Mouse (Mus musculus) intestine, embryonic 14.5 days (tissue): ENCODE measurements around the gene Garem2. TPM values are rescaled to one million over a fixed set of nuclear protein-coding genes. Genes with fewer than 3 reads are reported as not detected.

Source experiments
- ATAC-seq: fragments of 200-750 bp; cut with Nextera tagmentation; replicated peaks from 2 replicates; pipeline ENCODE4 v1.8.0; 2017; ENCODE audit warnings: low read depth, moderate number of reproducible peaks, moderate TSS enrichment, moderate library complexity; ENCODE audit not compliant: low FRiP score, low TSS enrichment
- DNase-seq: peaks from one replicate; pipeline ENCODE4 v3.0.0-alpha.2; 2018; ENCODE audit warnings: low spot score
- H3K27ac ChIP-seq: fragments of 300-500 bp; sonication (generic); 2 replicates; pipeline ENCODE4 v1.5.1; 2014; ENCODE audit warnings: low read depth, mild to moderate bottlenecking, control low read depth
- H3K27me3 ChIP-seq: fragments of 300-500 bp; sonication (generic); replicated peaks from 2 replicates; pipeline ENCODE4 v1.6.1; 2014; ENCODE audit warnings: low read length, control low read depth; ENCODE audit not compliant: control insufficient read depth, insufficient read depth
- H3K36me3 ChIP-seq: fragments of 300-500 bp; sonication (generic); 2 replicates; pipeline ENCODE4 v1.6.1; 2014; ENCODE audit warnings: low read length, control low read depth; ENCODE audit not compliant: control insufficient read depth, insufficient read depth
- H3K4me1 ChIP-seq: fragments of 300-500 bp; sonication (generic); replicated peaks from 2 replicates; pipeline ENCODE4 v1.6.1; 2014; ENCODE audit warnings: low read length, control low read depth, mixed read lengths; ENCODE audit not compliant: control insufficient read depth, insufficient read depth
- H3K4me2 ChIP-seq: fragments of 300-500 bp; sonication (generic); 2 replicates; pipeline ENCODE4 v1.6.1; 2014; ENCODE audit warnings: low read length
- H3K4me3 ChIP-seq: fragments of 300-500 bp; sonication (generic); 2 replicates; pipeline ENCODE4 v1.5.1; 2014; ENCODE audit warnings: low read depth, low read length, control low read depth, mixed read lengths
- H3K9ac ChIP-seq: fragments of 300-500 bp; sonication (generic); 2 replicates; pipeline ENCODE4 v1.6.1; 2014; ENCODE audit warnings: mild to moderate bottlenecking, low read length
- H3K9me3 ChIP-seq: fragments of 300-500 bp; sonication (generic); 2 replicates; pipeline ENCODE4 v1.6.1; 2016; ENCODE audit warnings: low read length, control low read depth; ENCODE audit not compliant: control insufficient read depth
- WGBS: fragments of 180-500 bp; shearing (Covaris S2); extraction: QIAGEN DNeasy Blood & Tissue Kit; methylation state at CpG from one replicate; pipeline ENCODE4 v1.1.7; 2014; 5-methylcytosine and 5-hydroxymethylcytosine counted together
- polyA plus RNA-seq: library from polyadenylated mRNA; unstranded; fragments of >200 nt; fragmentation: Nextera tagmentation; extraction: Ambion mirVana; gene quantifications from 2 replicates; pipeline ENCODE4 v1.2.1, GENCODE M21; 2014

The Garem2 gene
- polyA plus RNA-seq, 1 experiment from 2014 or later, result 0.60 TPM

GRCm38 (mm10) chr5:30115718-30116117 is 10.8 kb downstream of the Garem2 start:
- WGBS, result 23% methylated on average over 10 of the region's 10 CpGs
- Histone ChIP-seq H3K4me3 (no peak overlapping the region), H3K9ac (no peak overlapping the region), H3K36me3 (peaks cover 30% of the 10 kb centered on the region), H3K4me1 (peaks cover 16% of the 10 kb centered on the region), H3K4me2 (no peak overlapping the region), H3K27ac (no peak overlapping the region), H3K9me3 (no peaks in the 10 kb centered on the region), H3K27me3 (peaks cover 32% of the 10 kb centered on the region)
- DNase-seq (no peak), ATAC-seq (no peak)

GRCm38 (mm10) chr5:30118018-30118417 is 13.1 kb downstream of the Garem2 start:
- Histone ChIP-seq H3K36me3 (peaks cover 53% of the 10 kb centered on the region), H3K9ac (no peak overlapping the region), H3K4me2 (no peak overlapping the region), H3K4me1 (peaks cover 6% of the 10 kb centered on the region; the same call in 1 of the 2 replicates), H3K9me3 (no peaks in the 10 kb centered on the region), H3K27me3 (peaks cover 24% of the 10 kb centered on the region), H3K4me3 (no peak overlapping the region), H3K27ac (no peak overlapping the region)
- ATAC-seq (no peak), DNase-seq (no peak)
- WGBS, result 83% methylated on average over 1 of the region's 1 CpGs

- 84% methylated on average over 6 of the region's 6 CpGs for WGBS
- Histone ChIP-seq H3K36me3 (peaks cover 63% of the 10 kb centered on the region), H3K4me1 (peaks cover 4% of the 10 kb centered on the region; the same call in 1 of the 2 replicates), H3K4me2 (no peak overlapping the region), H3K27me3 (peaks cover 14% of the 10 kb centered on the region), H3K27ac (no peak overlapping the region), H3K9ac (no peak overlapping the region), H3K4me3 (no peak overlapping the region), H3K9me3 (no peaks in the 10 kb centered on the region)
- ATAC-seq (no peak), DNase-seq (no peak)
Observed at GRCm38 (mm10) chr5:30119163-30119562, 14.2 kb downstream of the Garem2 start.

- no peaks in the 10 kb centered on the region for H3K4me1 ChIP-seq
- ATAC-seq (no peak), DNase-seq (no peak)
- H3K9me3 ChIP-seq, result no peaks in the 10 kb centered on the region
- H3K9ac ChIP-seq, result no peak overlapping the region
- peaks cover 73% of the 10 kb centered on the region for H3K36me3 ChIP-seq
- 83% methylated on average over 7 of the region's 7 CpGs for WGBS
- H3K4me3 ChIP-seq, result no peak overlapping the region
- peaks cover 8% of the 10 kb centered on the region for H3K27me3 ChIP-seq
- H3K4me2 ChIP-seq, result no peak overlapping the region
- H3K27ac ChIP-seq, result no peak overlapping the region
Observed at GRCm38 (mm10) chr5:30120106-30120505, 15.1 kb downstream of the Garem2 start.

- ATAC-seq (no peak), DNase-seq (no peak)
- no peaks in the 10 kb centered on the region for H3K27me3 ChIP-seq
- H3K4me3 ChIP-seq, result no peak overlapping the region
- no peak overlapping the region for H3K9ac ChIP-seq
- peaks cover 91% of the 10 kb centered on the region for H3K36me3 ChIP-seq
- no peak overlapping the region for H3K4me2 ChIP-seq
- no peaks in the 10 kb centered on the region for H3K4me1 ChIP-seq
- 93% methylated on average over 6 of the region's 6 CpGs for WGBS
- H3K27ac ChIP-seq, result no peak overlapping the region
- no peaks in the 10 kb centered on the region for H3K9me3 ChIP-seq
Observed at GRCm38 (mm10) chr5:30122481-30122880, 17.5 kb downstream of the Garem2 start.

GRCm38 (mm10) chr5:30125587-30125986 is 20.6 kb downstream of the Garem2 start:
- no peak overlapping the region for H3K4me2 ChIP-seq
- 40% methylated on average over 5 of the region's 5 CpGs for WGBS
- peaks cover 93% of the 10 kb centered on the region for H3K36me3 ChIP-seq
- H3K4me1 ChIP-seq, result no peaks in the 10 kb centered on the region
- H3K9me3 ChIP-seq, result no peaks in the 10 kb centered on the region
- DNase-seq (no peak), ATAC-seq (no peak)
- no peak overlapping the region for H3K9ac ChIP-seq
- H3K4me3 ChIP-seq, result no peak overlapping the region
- H3K27me3 ChIP-seq, result no peaks in the 10 kb centered on the region
- H3K27ac ChIP-seq, result no peak overlapping the region

GRCm38 (mm10) chr5:30126756-30127155 is 21.8 kb downstream of the Garem2 start:
- Histone ChIP-seq H3K27me3 (no peaks in the 10 kb centered on the region), H3K27ac (no peak overlapping the region), H3K9ac (no peak overlapping the region), H3K4me1 (no peaks in the 10 kb centered on the region), H3K4me3 (no peak overlapping the region), H3K9me3 (no peaks in the 10 kb centered on the region), H3K4me2 (no peak overlapping the region), H3K36me3 (peaks cover 87% of the 10 kb centered on the region)
- DNase-seq (no peak), ATAC-seq (no peak)
- 89% methylated on average over 7 of the region's 7 CpGs for WGBS

GRCm38 (mm10) chr5:30127921-30128597 is 23.1 kb downstream of the Garem2 start:
- Histone ChIP-seq H3K36me3 (peaks cover 87% of the 10 kb centered on the region), H3K27me3 (no peaks in the 10 kb centered on the region), H3K4me3 (no peak overlapping the region), H3K27ac (no peak overlapping the region), H3K9ac (no peak overlapping the region), H3K9me3 (no peaks in the 10 kb centered on the region), H3K4me1 (no peaks in the 10 kb centered on the region), H3K4me2 (no peak overlapping the region)
- DNase-seq, result no peak
- WGBS, result 92% methylated on average over 13 of the region's 13 CpGs
- ATAC-seq, result no peak

GRCm38 (mm10) chr5:30128680-30129079 is 23.7 kb downstream of the Garem2 start:
- Histone ChIP-seq H3K36me3 (peaks cover 87% of the 10 kb centered on the region), H3K27ac (no peak overlapping the region), H3K27me3 (no peaks in the 10 kb centered on the region), H3K4me2 (no peak overlapping the region), H3K9me3 (no peaks in the 10 kb centered on the region), H3K4me3 (no peak overlapping the region), H3K9ac (no peak overlapping the region), H3K4me1 (no peaks in the 10 kb centered on the region)
- WGBS, result 94% methylated on average over 6 of the region's 6 CpGs
- no peak for ATAC-seq
- DNase-seq, result no peak
